Mouse (Mus musculus) liver, embryonic 14.5 days (tissue): ENCODE data around the gene Msi2. TPM values are rescaled to one million over a fixed set of nuclear protein-coding genes. Genes with fewer than 3 reads are reported as not detected.

Experiments
- ATAC-seq: fragments of 200-750 bp; cut with Nextera tagmentation; 2 replicates; pipeline ENCODE4 v1.8.0; 2017; ENCODE audit warnings: moderate number of reproducible peaks, mild to moderate bottlenecking, moderate library complexity; ENCODE audit not compliant: insufficient read depth
- DNase-seq, 3 experiments: peaks; one replicate each; pipeline ENCODE4 v3.0.0-alpha.2; 2012 to 2013; ENCODE audit warnings: low read depth in 3 of 3, low spot score in 3 of 3
- H3K27ac ChIP-seq: fragments of 300-500 bp; sonication (generic); 2 replicates; pipeline ENCODE4 v1.5.1; 2014; ENCODE audit warnings: moderate library complexity, mild to moderate bottlenecking, control low read depth, inconsistent platforms
- H3K27me3 ChIP-seq: fragments of 300-500 bp; sonication (generic); 2 replicates; pipeline ENCODE4 v1.6.1; 2014; ENCODE audit warnings: mild to moderate bottlenecking, low read length, moderate library complexity; ENCODE audit not compliant: control insufficient read depth, insufficient read depth
- H3K36me3 ChIP-seq: fragments of 300-500 bp; sonication (generic); replicated peaks from 2 replicates; pipeline ENCODE4 v1.6.1; 2014; ENCODE audit warnings: low read depth; ENCODE audit not compliant: control insufficient read depth, insufficient read depth
- H3K4me1 ChIP-seq, 2 experiments: fragments of 200-500 bp in 1 of 2; fragments of 300-500 bp in 1 of 2; sonication (generic) in 1 of 2; replicated peaks; 2 replicates each; pipeline ENCODE4 v1.6.1; 2012 to 2014; ENCODE audit warnings: antibody characterized with exemption in 1 of 2, inconsistent platforms in 1 of 2, low read length in 1 of 2; ENCODE audit not compliant: control insufficient read depth in 2 of 2, insufficient read depth in 2 of 2
- H3K4me2 ChIP-seq: fragments of 300-500 bp; sonication (generic); 2 replicates; pipeline ENCODE4 v1.6.1; 2014; ENCODE audit warnings: low read depth, mild to moderate bottlenecking, control low read depth, moderate library complexity
- H3K4me3 ChIP-seq, 2 experiments: fragments of 200-500 bp in 1 of 2; fragments of 300-500 bp in 1 of 2; sonication (generic) in 1 of 2; 2 replicates each; pipeline ENCODE4 v1.5.1; 2012 to 2014; ENCODE audit warnings: low read depth in 2 of 2, low read length in 2 of 2, mild to moderate bottlenecking in 2 of 2, control low read depth in 1 of 2, inconsistent platforms in 1 of 2, moderate library complexity in 1 of 2; ENCODE audit not compliant: insufficient read depth in 1 of 2
- H3K9ac ChIP-seq: fragments of 300-500 bp; sonication (generic); replicated peaks from 2 replicates; pipeline ENCODE4 v1.6.1; 2014; ENCODE audit warnings: mild to moderate bottlenecking, control low read depth, moderate library complexity
- H3K9me3 ChIP-seq: fragments of 300-500 bp; sonication (generic); 2 replicates; pipeline ENCODE4 v1.6.1; 2016; ENCODE audit warnings: low read length, mixed read lengths; ENCODE audit not compliant: control insufficient read depth
- CTCF ChIP-seq: IDR thresholded peaks from 2 replicates; pipeline ENCODE4 v1.5.1; 2016; ENCODE audit warnings: antibody characterized with exemption, low read depth, control low read depth
- EP300 ChIP-seq: IDR thresholded peaks from 2 replicates; pipeline ENCODE4 v1.6.1; 2016; ENCODE audit warnings: antibody characterized with exemption, low read depth
- WGBS: fragments of 180-500 bp; shearing (Covaris S2); extraction: QIAGEN DNeasy Blood & Tissue Kit; methylation state at CpG from one replicate; pipeline ENCODE4 v1.1.7; 2014; ENCODE audit not compliant: insufficient replicate concordance; 5-methylcytosine and 5-hydroxymethylcytosine counted together
- polyA plus RNA-seq, 2 experiments: library from polyadenylated mRNA; depleted of rRNA in 1 of 2; stranded (reverse) in 1 of 2; unstranded in 1 of 2; fragments of >200 nt; fragmentation: Nextera tagmentation in 1 of 2; extraction: Ambion mirVana in 1 of 2; gene quantifications; 2 replicates each; pipeline versions ENCODE4 v1.2.1 to v1.2.3; 2012 to 2014

The Msi2 gene
- polyA plus RNA-seq, 2 experiments: 2.1 to 6.2 TPM

DNA sequence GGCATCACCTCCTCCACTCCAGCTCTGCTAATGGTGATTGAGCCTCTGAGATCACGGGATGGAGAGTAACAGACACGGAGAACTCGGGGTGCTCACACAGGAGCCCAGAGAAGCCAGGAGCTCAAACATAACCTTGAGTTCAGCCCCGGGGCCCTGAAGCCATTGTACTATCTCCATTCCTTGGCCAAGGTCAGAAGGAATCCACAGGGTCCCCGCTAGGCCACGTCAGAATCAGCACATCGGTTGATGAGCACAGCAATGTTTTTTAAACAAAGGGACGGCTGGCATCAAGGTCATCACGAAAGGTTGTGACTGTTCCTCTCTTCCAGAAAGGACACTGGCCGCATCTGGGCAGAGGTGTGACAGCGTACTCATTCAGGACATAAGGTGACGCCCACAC is 27.0 kb upstream of the Msi2 start:
- no peak overlapping the region for H3K4me3 ChIP-seq
- DNase-seq (no peak), ATAC-seq (no peak)
- H3K4me2 ChIP-seq: no peak overlapping the region
- no peaks in the 10 kb centered on the region for H3K4me1 ChIP-seq
- H3K36me3 ChIP-seq: no peaks in the 10 kb centered on the region
- H3K9me3 ChIP-seq: no peaks in the 10 kb centered on the region
- no peaks in the 10 kb centered on the region for H3K27me3 ChIP-seq
- no peak overlapping the region for H3K9ac ChIP-seq
- H3K27ac ChIP-seq: no peak overlapping the region
- WGBS: 69% methylated on average over 12 of the region's 12 CpGs
- no peak for TF ChIP-seq EP300
- TF ChIP-seq CTCF: no peak

DNA sequence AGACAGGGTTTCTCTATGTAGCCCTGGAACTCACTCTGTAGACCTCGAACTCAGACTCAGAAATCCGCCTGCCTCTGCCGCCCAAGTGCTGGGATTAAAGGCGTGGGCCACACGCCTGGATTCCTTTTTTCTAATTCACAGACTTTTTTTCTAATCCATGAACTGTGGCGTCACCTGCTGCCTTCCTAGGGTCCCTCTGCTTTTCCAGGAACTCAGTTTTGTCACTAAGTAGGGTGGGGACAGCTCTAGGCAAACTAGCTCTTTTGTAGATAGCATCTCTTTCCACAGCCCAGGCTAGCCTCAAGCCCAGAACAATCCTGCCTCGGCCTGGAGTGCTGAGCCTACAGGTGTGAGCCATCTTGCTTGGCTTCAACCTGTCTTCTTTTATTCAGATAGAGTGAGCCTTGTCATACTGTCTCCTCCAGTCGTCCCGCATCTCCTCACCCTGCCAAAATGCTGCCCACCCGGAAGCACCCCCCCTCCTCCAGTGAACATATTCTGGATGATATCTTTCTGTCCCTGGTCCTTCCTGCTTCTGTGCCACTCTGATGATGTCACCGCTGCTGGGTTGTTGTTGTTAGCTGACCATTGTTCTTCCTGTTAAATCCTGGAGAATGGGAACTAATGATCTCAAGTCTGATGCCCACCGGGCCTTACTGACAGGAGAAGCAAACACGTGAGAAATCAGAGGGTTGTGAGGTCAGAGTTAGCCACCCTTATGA is 21.4 kb upstream of the Msi2 start:
- Histone ChIP-seq H3K4me2 (no peak overlapping the region), H3K27ac (no peak overlapping the region), H3K9ac (no peak overlapping the region), H3K4me1 (no peaks in the 10 kb centered on the region), H3K9me3 (no peaks in the 10 kb centered on the region), H3K36me3 (no peaks in the 10 kb centered on the region), H3K27me3 (no peaks in the 10 kb centered on the region), H3K4me3 (no peak overlapping the region)
- ATAC-seq (no peak), DNase-seq (no peak)
- WGBS: 43% methylated on average over 13 of the region's 13 CpGs
- TF ChIP-seq CTCF: no peak
- TF ChIP-seq EP300: no peak

DNA sequence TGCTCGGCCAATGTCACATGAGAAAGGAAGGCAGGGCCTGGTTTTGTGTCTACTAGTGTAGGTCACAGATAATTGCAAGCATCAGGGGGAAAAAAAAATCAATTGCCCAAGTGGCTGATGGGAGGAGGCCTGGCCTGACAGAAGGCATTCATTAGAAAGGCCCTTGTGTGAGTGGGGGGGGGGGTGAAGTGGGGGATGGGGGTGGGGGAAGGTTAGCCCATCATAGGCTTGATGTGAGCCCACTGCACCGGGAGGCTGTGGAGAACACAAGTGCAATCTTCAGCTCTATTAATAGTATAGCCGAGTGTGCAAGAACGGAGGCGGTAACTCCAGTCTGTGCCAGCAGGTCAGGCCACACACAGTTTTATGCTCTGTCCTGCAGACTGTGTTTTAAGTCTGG is 11.1 kb upstream of the Msi2 start:
- H3K4me1 ChIP-seq: no peaks in the 10 kb centered on the region
- no peak overlapping the region for H3K27ac ChIP-seq
- no peaks in the 10 kb centered on the region for H3K27me3 ChIP-seq
- H3K9ac ChIP-seq: no peak overlapping the region
- no peak for ATAC-seq
- H3K4me3 ChIP-seq: no peak overlapping the region
- 63% methylated on average over 5 of the region's 5 CpGs for WGBS
- no peak for DNase-seq
- H3K36me3 ChIP-seq: no peaks in the 10 kb centered on the region
- TF ChIP-seq CTCF: no peak
- no peak for TF ChIP-seq EP300
- H3K9me3 ChIP-seq: no peaks in the 10 kb centered on the region
- no peak overlapping the region for H3K4me2 ChIP-seq

DNA sequence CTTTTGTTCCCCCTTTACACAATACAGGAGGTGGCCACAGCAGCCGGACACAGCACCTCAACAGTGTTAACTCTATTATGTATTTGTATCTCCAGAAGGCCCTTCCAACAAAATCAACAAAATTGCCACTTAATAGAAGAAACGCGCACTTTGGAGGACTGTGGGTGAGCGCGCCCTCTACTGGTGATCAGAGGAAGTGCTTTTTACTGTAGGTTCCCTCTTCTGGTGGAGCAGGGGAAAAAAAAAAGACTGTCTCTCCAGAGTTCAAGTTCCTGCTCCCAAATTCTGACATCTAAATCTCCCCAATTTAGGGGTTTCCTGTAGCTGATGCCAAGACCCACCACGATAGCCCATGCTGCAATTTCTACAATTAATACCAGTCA is 10.2 kb upstream of the Msi2 start:
- H3K27ac ChIP-seq: no peak overlapping the region
- WGBS: 1% methylated on average over 6 of the region's 6 CpGs
- DNase-seq (no peak), ATAC-seq (no peak)
- no peaks in the 10 kb centered on the region for H3K27me3 ChIP-seq
- no peak overlapping the region for H3K9ac ChIP-seq
- TF ChIP-seq EP300 (no peak), CTCF (peak; percentile 94)
- no peak overlapping the region for H3K4me3 ChIP-seq
- H3K9me3 ChIP-seq: no peaks in the 10 kb centered on the region
- H3K36me3 ChIP-seq: no peaks in the 10 kb centered on the region
- H3K4me2 ChIP-seq: no peak overlapping the region
- H3K4me1 ChIP-seq: no peaks in the 10 kb centered on the region

DNA sequence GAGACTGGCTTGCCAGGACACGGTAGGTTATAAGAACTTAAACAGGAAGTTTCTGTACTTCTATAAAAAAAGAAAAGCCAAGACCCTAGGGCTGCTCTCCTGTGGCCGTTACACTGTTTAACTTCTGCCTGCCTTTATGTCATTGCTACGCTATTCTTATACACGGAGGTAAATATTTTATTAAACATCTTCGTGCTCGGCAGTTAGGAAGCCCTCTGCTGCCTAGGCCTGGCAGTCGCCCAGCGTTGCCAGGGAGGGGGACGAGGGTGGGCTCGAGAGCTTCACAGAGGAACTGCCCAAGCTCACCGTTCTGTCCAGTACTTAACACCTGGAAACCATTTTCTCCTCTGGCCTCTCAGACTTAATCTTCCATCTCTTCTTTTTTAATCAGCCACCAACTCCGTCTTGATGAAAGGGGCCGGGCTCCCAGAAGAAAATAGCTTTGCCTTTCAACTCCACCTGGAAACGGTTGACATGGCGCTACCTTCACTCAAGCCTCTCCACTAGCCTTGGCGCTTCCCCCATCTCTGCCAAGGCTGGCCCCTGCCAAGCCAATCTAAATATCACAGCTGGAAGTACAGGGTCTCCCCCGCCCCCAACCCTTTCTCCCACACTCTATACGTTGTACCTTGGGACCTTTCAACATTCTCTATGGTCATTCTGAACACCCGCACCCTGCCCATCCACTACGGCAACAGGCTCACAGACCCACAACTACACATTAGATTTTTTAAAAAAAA is 9.6 kb upstream of the Msi2 start:
- H3K4me3 ChIP-seq: no peak overlapping the region
- no peak overlapping the region for H3K9ac ChIP-seq
- ATAC-seq: no peak
- H3K9me3 ChIP-seq: no peaks in the 10 kb centered on the region
- no peaks in the 10 kb centered on the region for H3K4me1 ChIP-seq
- no peaks in the 10 kb centered on the region for H3K36me3 ChIP-seq
- WGBS: 62% methylated on average over 20 of the region's 20 CpGs
- DNase-seq: no peak
- TF ChIP-seq EP300 (no peak), CTCF (no peak)
- no peak overlapping the region for H3K4me2 ChIP-seq
- no peaks in the 10 kb centered on the region for H3K27me3 ChIP-seq
- H3K27ac ChIP-seq: no peak overlapping the region
